Mouse (Mus musculus) heart, adult 10 weeks (tissue): ENCODE data around the gene Cnga2. TPM values are rescaled to one million over a fixed set of nuclear protein-coding genes. Genes with fewer than 3 reads are reported as not detected.

Experiments
- polyA plus RNA-seq: library from polyadenylated mRNA; stranded (reverse); fragments of 350-450 nt; fragmentation: Illumina TruSeq; extraction: RNeasy Lipid Tissue Mini Kit (QIAGEN cat#74804); gene quantifications from one replicate; pipeline ENCODE4 v1.2.3, GENCODE M21; 2014; ENCODE audit warnings: low read depth, low replicate concordance

Cnga2 gene
- polyA plus RNA-seq, result not detected

GRCm38 (mm10) chrX:71991549-71991948, at the start of gene Cnga2:
TSS of gene Cnga2 (plus strand) at chrX:71991849.

GRCm38 (mm10) chrX:71962073-71963051, 29.3 kb upstream of the Cnga2 start, which contains the start of gene Prrg3:
TSS of gene Prrg3 (plus strand) at chrX:71962624.

GRCm38 (mm10) chrX:71972686-71973085, 19.0 kb upstream of the Cnga2 start, which contains the start of gene Fate1:
TSS of gene Fate1 (plus strand) at chrX:71972986.

Other genes with a start within 250 kb of the Cnga2 start
- 16.1 TPM for gene Vma21, start 175.9 kb upstream of the Cnga2 start, polyA plus RNA-seq
- not detected for gene Gm1141, start 70.8 kb upstream of the Cnga2 start, polyA plus RNA-seq
- gene Prrg3, start 29.2 kb upstream of the Cnga2 start, polyA plus RNA-seq, result 6.6 TPM
- not detected for gene Fate1, start 18.9 kb upstream of the Cnga2 start, polyA plus RNA-seq
- not detected for gene Magea4, start 230.2 kb downstream of the Cnga2 start, polyA plus RNA-seq